Mouse (Mus musculus) cerebellum, adult 9-11 months (tissue): ENCODE data around the gene Olfr955.

Experiments used
- DNase-seq: peaks from one replicate; pipeline ENCODE4 v3.0.0; 2022

Gene Olfr955

DNA sequence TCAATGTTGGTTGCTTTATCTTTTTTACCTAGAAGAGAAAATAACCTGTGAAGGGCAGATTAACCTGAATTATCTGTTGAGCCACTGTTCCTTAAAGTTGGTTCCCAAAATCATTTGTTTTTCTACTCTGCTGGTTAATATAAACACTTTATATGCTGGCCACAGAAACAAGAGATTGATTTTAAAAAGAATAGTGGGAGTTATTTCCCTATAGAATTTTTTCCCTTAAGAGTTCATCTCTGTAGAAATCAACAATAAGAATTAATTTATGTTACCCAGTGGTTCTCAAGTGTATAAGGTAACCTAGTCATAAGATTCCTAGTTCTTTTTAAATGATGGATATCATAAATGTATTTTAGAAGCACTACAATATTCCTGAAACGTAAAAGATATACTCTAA is at the start of gene Olfr955:
TSS of gene Olfr955 (minus strand) at position 101 of the 400 bp plus-strand sequence.
- no peak for DNase-seq

DNA sequence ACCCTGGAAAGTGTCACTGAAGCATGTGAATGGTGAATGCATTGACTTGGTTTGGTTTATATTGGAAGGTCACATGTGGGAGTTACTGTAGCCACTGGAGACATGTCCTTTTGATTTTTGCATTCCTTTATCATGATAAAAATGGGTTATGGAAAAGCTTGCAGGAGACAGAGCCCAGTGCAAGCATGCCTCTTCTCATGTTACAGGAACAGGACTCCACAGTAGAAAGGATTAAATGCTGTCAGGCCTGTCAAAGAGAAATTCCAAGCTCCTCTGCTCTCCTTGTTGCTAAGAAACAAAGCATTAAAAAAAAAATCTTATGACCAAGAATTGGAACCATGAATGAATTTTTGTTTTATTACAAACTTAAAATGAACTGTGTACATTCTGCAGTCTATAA is 46.9 kb upstream of the Olfr955 start:
- no peak for DNase-seq

DNA sequence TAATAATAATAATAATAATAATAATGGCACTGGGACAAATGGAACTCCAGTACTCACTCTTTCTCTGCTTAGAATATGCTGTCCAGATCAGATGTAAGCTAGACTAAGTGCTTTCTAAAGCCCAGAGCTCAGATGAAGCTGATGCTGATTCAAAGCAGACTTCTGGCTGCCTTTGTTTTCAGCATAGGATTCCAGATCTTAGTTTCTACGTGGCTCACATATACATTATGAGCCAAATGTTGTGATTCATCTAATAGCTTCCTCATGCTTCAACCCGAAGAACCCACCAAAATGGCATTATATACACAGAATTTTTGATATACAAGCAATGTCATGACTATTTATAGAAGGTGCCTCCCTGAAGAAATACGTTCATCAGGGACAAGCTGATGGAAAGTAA is 43.8 kb upstream of the Olfr955 start, which contains the start of gene Olfr957:
TSS of gene Olfr957 (minus strand) at position 279 of the 400 bp plus-strand sequence.
- DNase-seq, result no peak

DNA sequence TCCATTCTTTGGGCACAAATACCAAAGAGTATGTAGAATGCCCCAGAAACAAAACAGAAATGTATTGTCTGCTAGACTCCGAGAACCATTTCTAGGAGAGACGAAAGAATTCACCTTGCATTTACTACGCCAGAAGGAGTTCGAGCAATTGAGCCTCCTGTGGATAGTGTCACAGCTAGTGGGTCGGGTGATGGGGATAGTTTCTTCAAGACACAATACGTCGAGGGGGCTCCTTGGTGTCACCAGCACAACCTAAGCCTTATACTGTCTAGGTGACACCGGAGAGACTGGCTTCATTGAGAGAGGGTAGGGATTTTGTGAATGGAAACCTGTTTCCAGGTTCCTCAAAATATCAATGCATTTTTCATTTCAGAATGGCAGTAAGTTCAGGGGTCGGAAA is 37.7 kb upstream of the Olfr955 start:
- DNase-seq, result no peak

DNA sequence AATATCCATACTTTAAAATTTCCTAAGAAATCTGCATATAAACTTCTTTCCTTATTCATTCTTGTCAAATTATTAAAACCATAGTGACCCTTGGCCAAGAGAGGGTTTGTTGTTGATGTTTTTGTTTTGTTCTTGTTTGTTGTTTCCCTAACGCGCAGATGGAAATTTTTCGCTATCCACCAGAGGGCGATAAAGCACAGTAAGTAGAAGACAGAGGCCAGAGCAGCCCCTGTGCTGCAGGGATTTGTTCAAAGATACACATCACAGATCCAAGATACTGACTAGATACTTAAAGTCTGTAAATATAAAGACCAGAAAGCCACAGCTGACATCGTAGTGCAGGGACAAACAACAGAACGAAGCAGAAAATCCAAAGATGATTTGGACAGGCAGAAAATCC is 37.3 kb upstream of the Olfr955 start:
- DNase-seq, result no peak

DNA sequence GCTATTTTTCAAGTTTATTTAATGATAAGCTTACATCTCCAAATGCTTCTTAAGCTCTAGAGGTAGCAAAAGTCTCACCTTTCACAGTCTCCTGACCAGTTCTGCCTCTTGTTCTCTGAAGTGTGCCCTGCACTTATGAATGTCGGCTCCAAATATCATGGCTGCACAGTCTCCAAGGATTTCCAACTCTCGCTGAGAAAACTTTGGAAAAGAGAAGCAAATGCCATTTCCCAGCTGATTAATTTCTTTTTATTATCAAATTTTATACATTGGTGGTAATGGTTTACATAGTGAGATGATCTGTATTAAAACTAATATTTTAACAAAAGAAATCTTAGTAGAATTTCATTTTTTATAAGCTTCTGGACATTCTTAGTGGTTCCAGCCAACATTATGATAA is 22.2 kb upstream of the Olfr955 start, which contains the start of gene Olfr44:
TSS of gene Olfr44 (minus strand) at position 101 of the 400 bp plus-strand sequence.
- no peak for DNase-seq

DNA sequence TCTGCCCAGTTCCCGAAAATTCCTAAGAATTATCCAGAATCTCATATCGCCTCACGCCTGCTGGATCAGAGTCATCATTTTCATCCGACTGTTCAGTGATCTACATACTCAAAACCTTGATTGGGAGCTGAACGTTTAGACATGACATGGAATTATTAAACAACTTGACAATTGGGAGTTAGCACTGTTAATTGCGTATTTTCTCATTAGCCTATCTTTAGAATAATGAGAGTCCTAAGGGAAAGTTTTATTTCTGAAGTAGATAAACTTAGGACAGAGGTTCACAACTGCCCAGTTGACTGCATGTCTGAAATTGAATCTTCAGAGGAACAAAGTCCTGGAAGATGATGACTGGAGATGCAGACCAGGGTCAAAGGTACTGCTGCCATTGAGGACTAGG is 15.3 kb downstream of the Olfr955 start, which contains the start of gene Olfr954:
TSS of gene Olfr954 (plus strand) at position 301 of the 400 bp plus-strand sequence.
- no peak for DNase-seq

DNA sequence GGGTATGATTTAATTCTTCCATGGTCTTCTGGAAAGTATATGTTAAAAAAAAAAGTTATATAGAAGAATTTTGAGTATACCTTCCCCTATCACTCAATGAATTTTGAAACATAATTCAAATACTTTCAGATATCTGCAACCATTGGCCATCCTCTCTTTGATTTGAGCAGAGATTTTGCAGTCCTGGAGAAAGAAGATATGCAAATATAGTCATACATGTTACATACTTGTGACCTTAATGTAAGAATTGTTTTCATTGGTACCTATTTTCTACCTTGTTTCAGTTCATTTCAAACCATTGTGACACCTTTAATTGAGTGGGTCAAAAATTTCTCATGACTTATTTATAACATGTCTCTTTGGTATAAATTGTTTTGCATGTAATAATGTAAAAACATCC is 44.7 kb downstream of the Olfr955 start, which contains the start of gene Olfr952:
TSS of gene Olfr952 (minus strand) at position 101 of the 400 bp plus-strand sequence.
- DNase-seq, result no peak
